Mouse (Mus musculus): ENCODE results near the gene Chid1.

DNA sequence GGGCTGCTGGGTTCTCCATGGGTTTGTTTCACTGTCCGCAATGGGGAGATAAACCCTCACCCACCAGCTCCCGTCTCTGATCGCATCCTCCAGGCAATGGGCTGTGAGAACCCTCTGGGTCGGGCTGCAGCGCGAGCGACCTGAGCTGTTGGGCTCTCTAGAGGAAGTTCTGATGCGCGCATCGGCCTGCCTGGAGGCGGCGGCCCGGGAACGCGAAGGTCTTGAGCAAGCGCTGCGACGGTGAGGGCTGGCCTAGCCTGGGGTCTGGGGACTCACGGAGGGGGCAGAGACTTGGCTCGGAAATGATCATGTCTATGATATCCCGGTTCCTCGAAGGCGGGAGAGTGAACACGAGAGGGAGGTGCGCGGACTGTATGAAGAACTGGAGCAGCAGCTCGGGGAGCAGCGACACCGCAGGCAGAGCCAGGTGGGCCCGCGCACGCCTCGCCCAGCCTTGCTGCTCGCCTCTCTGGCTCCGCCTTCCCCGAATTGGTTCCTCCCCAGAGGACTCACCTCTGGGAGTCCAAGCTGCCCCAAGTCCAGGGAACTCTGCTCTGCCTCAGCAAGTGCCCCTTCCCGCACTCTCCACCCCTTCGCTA lies 75.0 kb downstream of the Chid1 start:
- TF ChIP-seq CTCF (IDR thresholded peaks at IDR 0.05; ENCODE audit: borderline replicate concordance, insufficient read depth, low read length) (no peak), POLR2A (IDR thresholded peaks at IDR 0.05; ENCODE audit: low read depth, low read length) (no peak)

Data from embryonic fibroblast, embryonic 13.5 days (primary cell).